Mouse (Mus musculus) kidney, postnatal 10 days (tissue): ENCODE data around the gene 1810024B03Rik.
A peak's percentile ranks its signal among the peaks of the same experiment; 100 is the strongest.
"Not testable (repeated sequence)": the region's sequence is repeated elsewhere in the genome, so short reads cannot be mapped to it uniquely, and the experiment has no call there.

Source experiments
- DNase-seq: peaks from one replicate; pipeline ENCODE4 v3.0.0; 2021; ENCODE audit warnings: mixed read lengths

The 1810024B03Rik gene

DNA sequence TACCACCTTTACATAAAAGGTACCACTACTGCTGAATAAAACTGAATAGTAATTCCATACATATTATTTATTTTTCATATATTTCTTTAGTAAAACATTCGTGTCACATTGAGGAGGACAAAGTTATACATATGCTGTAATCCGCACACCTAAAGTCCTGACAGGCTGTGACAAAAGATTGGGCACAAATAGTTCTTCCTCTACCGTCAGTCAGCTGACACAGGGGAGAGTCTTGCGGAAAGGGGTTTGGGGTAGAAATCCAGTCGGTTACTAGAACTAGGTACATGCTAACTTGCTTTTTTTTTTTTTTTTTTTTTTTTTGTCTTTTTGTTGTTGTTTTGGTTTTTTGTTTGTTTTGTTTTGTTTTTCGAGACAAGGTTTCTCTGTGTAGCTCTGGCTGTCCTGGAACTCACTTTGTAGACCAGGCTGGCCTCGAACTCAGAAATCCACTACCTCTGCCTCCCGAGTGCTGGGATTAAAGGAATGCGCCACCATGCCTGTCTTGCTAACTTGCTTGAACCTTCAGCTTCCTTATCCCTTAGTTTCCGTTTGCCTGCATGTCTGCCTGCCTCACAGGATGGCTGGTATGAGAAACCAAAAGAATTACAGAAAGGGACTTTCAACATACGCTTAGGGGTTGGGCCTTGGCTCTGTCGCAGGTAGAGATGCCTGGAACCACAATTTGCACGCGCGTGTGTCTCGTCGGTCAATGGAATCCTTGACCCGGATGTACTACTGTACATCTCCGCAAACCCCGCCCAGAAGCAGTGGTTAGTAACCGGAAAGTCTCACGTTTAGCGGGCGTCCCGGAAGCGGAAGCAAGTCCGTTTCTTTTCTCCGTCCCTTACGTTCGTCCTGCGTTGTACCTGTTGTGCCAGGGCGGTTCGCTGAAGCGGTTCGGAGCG, at the start of gene 1810024B03Rik, which contains the start of gene Snrnp200:
1810024B03Rik (minus strand) TSS at position 734 of the 905 bp plus-strand sequence.
Snrnp200 (plus strand) TSS at position 840 of the 905 bp plus-strand sequence.
- DNase-seq: peak; percentile 96

DNA sequence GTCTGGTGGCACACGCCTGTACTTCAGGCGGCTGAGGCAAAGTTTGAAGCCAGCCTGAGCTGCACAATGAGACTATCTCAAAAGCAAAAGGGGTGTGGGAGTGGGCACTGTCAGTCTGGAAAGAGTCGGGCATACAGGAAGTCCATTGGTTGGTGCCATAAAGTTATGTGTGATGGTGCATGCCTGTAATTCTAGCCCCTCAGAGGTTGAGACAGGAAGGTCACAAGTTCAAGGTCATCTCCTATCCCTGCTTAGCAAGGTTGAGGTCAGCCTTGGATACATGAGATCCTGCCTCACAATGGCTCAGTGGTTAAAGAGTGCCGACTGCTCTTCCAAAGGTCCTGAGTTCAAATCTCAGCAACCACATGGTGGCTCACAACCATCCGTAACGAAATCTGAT, 47.2 kb upstream of the 1810024B03Rik start:
- DNase-seq: no peak

DNA sequence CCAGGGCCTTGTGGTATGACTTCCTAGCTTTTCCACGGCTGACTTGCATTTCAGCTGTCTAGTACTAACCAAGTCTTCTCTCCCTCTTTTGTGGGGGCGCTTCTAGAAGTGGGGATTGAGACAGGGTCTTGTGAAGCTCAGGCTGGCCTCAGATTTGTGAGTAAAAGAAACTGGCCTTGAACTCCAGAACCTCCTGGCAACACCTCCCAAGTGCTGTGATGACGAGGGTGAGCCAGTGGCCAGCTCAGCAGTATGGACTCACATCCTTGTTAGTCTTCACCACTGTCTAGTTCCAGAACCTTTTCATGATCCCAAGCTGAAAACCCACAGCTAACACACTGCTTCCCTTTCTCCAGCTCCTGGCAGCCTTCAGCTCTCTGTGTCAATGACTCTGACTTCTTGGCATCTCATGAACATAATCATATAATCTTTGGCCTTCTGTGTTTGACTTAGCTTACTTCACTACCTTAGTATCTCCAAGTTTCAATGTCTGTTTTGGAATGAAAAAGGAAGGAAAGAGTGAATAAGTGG, 46.6 kb upstream of the 1810024B03Rik start:
- no peak for DNase-seq

DNA sequence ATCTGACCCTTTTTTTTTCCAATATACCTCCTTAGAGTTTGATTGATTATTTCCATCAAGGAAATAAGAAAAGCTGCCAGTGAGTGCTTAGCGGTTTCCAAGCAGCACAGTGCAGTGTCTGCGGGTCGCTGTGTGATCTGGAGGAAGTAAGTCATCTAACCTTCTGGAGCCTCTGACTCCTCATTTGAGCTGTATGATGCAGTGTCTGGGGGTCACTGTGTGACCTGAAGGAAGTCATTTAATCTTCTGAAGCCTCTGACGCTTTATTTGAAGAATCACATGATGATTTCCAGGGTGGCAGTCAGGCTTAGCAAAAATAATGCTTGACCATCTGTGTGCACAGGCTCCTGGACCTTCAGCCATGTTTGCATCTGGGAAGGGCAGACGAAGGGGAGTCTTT, 44.7 kb upstream of the 1810024B03Rik start:
- peak; percentile 52 for DNase-seq

GRCm38 (mm10) chr2:127251880-127252527, 43.9 kb upstream of the 1810024B03Rik start:
- peak; percentile 36 for DNase-seq

GRCm38 (mm10) chr2:127251457-127251856, 43.4 kb upstream of the 1810024B03Rik start:
- DNase-seq: no peak

DNA sequence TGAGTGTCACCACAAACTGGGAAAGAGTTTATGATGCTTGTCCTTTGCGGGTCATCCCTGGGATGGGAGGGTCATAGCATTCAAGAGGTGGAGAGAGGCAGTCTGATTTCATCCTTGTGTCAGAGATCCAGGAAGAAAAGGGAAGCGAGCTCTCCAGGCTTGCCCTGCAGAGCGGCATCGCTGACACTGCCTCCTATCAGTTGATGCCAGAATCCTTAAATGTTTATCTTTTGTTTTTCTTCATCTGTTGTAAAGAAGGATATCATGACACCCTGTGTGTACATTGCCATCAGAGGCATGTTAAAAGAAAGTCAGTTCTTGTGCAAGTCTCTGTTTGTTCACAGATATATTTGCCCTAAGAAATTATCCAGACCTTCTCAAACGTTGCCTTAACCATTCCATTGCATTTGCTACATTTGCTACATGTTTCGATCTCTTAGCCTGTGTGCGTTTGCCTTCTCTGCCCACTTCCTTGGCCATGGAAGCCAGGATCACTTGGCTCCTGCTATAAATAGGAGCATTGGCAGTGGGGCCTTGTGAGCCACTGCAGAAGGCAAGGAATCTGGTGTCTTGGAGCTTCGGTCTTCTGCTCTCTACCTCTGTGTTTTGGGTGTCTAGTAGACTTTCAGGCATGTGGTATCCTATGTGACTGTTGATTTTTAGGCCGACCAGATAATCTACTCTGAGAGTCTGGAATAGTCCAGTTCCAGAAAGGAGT, 42.4 kb upstream of the 1810024B03Rik start:
- no peak for DNase-seq

DNA sequence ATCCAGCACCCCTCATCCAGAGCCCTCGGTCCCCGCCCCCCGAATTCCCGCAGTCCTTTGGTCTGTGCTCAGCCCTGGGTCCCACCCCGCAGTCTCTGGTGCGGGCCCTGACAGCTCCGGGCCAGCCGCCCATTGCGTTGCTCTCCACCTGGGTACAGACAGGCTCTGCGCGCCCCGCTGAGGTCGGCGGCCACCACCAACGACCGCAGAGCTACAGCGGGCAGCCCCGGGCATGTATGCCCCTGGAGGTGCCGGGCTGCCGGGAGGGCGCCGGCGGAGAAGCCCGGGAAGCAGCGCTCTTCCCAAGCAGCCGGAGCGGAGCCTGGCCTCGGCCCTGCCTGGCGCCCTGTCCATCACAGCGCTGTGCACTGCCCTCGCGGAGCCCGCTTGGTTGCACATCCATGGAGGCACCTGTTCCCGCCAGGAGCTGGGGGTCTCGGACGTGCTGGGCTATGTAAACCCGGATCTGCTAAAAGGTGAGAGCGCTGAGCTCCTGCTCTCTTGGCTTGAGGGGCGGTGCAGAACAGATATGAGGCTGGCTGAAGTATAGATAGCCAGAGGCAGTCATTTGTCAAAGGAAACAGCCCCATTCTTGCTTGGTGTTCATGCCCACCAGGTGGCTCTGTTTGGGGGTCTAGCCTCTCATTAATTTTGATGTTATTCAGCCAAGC, 40.4 kb upstream of the 1810024B03Rik start:
- DNase-seq: peak; percentile 69

DNA sequence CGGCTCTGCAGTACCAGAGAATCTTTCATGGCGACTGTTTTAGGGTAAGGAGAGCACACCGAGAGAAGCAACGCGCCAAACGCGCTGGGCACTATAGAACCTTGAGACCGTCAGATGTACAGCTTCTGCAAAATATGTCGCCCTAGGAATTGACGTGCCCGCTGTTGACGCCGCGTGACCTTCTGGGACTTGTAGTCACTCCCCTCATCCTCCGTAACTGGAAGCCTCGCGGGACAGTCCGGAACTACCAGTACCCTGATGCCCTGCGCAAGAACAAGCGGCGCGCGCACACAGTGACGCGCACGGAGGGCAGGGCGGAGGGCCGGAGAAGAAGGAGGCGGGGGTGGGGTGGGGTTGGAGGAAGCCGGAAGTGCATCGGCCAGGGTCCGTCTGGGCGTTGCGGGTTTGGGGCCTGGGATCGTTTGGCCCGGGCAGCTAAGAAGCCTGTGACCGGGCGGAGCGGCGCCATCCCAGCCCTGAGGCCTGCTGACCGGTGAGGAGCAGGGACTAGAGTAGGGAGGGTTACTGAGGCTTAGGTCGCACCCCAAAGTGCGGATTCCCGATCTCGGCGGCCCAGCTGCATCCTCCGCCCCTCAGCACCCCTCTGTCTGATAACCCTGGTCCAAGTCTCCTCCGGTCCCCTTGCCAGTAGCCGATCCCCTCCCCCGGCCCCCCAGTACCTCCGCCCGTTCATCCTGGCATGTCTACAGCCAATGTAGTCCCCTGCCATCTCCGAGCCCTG, 39.7 kb upstream of the 1810024B03Rik start, which contains the start of the genes Ciao1 and Tmem127:
Ciao1 (minus strand) TSS at position 225 of the 742 bp plus-strand sequence.
Tmem127 (plus strand) TSS at position 317 of the 742 bp plus-strand sequence.
- DNase-seq: peak; percentile 99

DNA sequence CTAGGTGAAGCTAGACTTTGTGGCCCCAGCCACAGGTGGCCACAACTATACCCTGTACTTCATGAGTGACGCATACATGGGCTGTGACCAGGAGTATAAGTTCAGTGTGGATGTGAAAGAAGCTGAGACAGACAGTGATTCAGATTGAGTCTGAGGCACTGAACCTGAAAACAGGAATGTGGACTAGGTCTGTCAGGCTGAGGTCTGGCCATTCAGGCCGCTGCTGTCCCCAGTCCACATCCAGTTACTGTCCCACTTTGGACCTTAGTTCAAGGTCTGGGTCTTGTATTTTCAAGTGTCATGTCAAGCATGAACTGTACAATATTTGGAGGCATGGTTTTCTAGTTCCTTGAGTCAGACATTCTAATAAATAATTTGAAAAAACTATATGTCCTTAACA, 32.0 kb upstream of the 1810024B03Rik start:
- DNase-seq: no peak

DNA sequence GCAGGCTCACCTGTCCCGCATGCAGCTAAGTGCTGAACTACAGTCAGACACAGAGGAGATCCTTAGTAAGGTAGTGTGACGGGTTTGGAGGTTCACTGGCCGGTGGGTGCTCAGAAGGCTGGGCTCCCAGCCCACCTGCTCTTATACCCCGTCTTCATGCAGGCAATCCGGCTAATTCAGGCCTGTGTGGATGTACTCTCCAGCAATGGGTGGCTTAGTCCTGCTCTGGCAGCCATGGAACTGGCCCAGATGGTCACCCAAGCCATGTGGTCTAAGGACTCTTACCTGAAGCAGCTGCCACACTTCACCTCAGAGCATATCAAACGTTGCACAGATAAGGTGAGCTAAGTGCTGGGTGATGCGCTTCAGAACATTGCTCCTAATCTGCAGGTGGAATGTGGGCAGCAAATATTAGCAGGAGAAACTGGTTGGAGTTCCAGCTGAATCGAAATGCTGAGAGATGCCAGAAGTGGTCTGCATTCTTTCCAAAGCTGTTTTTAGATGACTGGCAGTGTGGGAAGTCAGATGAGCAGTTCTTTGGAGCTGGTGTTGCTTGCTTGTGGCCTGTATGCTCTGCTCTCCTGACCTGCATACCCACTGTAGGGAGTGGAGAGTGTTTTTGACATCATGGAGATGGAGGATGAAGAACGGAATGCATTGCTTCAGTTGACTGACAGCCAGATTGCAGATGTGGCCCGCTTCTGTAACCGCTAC, 30.0 kb upstream of the 1810024B03Rik start:
- no peak for DNase-seq

- no peak for DNase-seq
Observed at GRCm38 (mm10) chr2:127225261-127225660, 17.2 kb upstream of the 1810024B03Rik start.

DNA sequence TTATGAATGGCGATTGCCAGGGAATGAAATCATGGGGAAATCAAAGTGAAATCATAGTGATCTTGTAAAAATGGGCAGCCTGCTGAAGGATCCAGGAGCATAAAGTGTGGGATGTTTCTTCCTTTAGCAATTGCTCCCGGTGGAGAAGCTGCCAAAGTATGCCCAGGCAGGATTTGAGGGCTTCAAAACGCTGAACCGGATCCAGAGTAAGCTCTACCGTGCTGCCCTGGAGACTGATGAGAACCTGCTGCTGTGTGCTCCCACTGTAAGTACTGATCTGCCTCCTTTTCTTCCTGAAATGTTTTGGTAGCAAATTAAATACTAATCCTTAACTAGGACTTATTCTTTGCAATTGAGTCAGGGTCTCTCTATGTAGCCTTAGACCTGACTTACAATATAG, 9.7 kb upstream of the 1810024B03Rik start:
- DNase-seq: no peak

- DNase-seq: no peak
Observed at GRCm38 (mm10) chr2:127210701-127211100, 2.6 kb upstream of the 1810024B03Rik start.

DNA sequence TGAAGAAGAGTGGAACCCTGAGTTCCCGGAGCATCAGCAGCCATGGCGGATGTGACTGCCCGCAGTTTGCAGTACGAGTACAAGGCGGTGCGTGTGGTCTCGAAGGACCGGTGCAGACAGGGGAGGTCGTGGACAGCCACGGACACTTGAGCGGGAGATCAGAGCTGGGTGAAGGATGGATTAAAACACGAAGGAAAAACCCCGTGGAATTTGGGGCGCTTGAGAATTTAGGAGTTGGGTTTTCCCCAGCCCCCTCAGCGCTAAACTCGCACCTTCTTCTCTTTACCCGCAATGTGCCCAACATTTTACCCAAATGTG, 331 bp upstream of the 1810024B03Rik start:
- DNase-seq: no peak

DNA sequence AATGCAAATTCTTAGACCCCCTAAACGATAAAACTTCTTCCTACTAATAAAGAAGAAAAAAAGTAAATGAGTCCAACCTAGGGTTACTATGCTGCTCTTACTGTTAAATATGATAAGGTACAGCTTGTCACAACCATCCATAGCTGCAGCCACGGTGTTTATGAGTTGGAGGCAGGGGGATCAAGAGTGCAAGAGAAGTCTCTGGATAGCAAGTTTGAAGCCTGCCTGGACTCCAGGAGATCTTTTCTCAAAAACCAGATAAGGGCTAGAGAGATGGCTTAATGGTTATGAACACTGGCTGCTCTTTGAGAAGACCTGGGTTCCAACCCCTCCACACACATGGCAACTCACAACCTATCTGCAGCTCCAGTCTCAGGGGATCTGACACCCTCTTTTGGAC, 1.2 kb downstream of the 1810024B03Rik start:
- no peak for DNase-seq

- DNase-seq: not testable (repeated sequence)
Observed at GRCm38 (mm10) chr2:127205936-127206335, 2.1 kb downstream of the 1810024B03Rik start.

DNA sequence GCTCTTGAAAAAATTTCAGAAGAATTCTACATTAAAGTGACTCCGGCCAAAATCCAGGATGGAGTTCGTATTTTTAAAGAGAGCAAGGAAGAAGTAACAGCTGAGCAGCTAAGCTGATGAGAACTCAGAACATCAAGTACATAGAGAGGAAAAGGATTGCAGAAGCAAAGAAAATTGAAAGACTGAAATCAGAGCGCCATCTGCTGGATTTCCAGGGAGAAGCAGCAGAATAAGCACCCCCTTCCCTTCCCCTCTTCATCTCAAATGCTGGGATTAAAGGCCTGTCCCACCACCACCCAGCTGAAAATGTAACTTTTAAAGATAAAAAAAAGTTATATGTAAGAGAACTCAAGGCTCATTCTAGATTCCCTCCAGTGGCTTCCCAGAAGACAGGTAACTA, 3.1 kb downstream of the 1810024B03Rik start:
- peak; percentile 71 for DNase-seq

DNA sequence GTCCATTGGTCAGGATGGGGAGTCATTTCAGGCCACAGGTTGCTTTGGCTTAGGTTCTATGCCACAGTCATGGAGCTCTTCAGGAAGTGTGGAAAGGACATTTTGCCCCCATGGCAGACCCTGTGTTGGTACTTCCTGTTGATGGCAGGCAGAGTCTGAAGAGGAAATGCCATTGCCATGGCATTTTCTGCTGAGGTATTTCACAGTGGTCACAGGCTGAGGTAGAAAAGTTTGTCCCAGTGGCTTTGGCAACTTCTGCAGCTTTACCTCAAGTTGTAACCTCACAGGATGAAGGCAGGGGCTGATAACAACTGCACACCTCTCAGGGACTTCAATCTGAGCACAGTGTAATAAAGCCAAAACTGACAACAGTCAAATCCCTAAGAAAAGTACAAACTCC, 18.5 kb downstream of the 1810024B03Rik start:
- no peak for DNase-seq

DNA sequence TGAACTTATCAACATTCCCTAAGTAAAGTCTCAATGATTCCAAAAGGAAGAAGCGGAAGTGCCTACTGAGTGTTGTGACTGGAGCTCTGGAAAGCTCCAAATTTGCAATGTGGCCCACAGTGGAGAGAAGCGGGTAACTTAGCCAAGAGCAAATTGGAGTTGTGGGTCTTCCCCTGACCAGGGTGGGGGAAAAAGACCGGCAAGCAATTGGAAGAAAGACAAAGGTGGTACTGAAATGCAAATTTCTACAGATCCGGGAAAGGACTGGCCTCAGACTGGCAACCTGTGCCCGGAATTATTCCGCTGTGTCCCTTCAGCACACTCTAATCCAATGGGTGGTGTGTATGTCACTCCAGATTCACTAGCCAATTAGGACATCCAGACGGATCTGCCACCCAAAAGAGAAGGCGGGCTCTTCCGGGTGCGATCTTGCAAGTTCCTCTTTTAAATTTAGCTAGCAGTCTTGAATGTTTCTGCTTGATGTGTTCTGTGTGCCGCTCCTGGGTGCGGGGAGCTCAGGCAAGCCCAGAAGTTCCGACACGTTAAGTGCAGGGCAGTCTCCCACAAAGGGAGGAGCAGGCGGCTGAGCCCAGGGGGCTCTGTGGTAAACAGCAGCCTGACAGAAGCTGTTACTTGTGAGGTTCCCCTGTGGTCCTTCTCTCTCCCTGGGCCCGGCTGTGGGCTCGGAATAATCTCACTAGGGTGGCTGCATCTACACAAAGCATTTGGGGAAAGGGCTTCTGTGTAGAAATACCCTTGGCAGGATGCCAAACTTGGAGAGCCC, 25.3 kb downstream of the 1810024B03Rik start:
- peak; percentile 85 for DNase-seq
